Mouse (Mus musculus) limb, embryonic 14.5 days (tissue): ENCODE data around the gene Fxyd3. TPM values are rescaled to one million over a fixed set of nuclear protein-coding genes. Genes with fewer than 3 reads are reported as not detected.
A peak's percentile ranks its signal among the peaks of the same experiment; 100 is the strongest.

Experiments used
- ATAC-seq: fragments of 200-750 bp; cut with Nextera tagmentation; 2 replicates; pipeline ENCODE4 v1.8.0; 2017; ENCODE audit warnings: low read depth, moderate number of reproducible peaks, moderate TSS enrichment; ENCODE audit not compliant: low FRiP score
- DNase-seq: peaks from one replicate; pipeline ENCODE4 v3.0.0-alpha.2; 2015; ENCODE audit warnings: low spot score
- H3K27ac ChIP-seq: fragments of 300-500 bp; sonication (generic); replicated peaks from 2 replicates; pipeline ENCODE4 v1.5.1; 2014; ENCODE audit warnings: low read depth, mild to moderate bottlenecking, low read length, moderate library complexity, mixed read lengths
- H3K27me3 ChIP-seq: fragments of 300-500 bp; sonication (generic); 2 replicates; pipeline ENCODE4 v1.6.1; 2014; ENCODE audit warnings: low read length, mixed read lengths; ENCODE audit not compliant: control insufficient read depth, insufficient read depth
- H3K36me3 ChIP-seq: fragments of 300-500 bp; sonication (generic); 2 replicates; pipeline ENCODE4 v1.6.1; 2014; ENCODE audit warnings: mild to moderate bottlenecking, low read length, moderate library complexity, mixed read lengths; ENCODE audit not compliant: control insufficient read depth, insufficient read depth
- H3K4me1 ChIP-seq: fragments of 300-500 bp; sonication (generic); 2 replicates; pipeline ENCODE4 v1.6.1; 2014; ENCODE audit warnings: antibody characterized with exemption, low read length, mixed read lengths; ENCODE audit not compliant: control insufficient read depth, insufficient read depth
- H3K4me2 ChIP-seq: fragments of 300-500 bp; sonication (generic); replicated peaks from 2 replicates; pipeline ENCODE4 v1.6.1; 2014; ENCODE audit warnings: low read depth, mild to moderate bottlenecking, low read length, moderate library complexity; ENCODE audit not compliant: severe bottlenecking
- H3K4me3 ChIP-seq: fragments of 300-500 bp; sonication (generic); replicated peaks from 2 replicates; pipeline ENCODE4 v1.5.1; 2014; ENCODE audit warnings: low read length
- H3K9ac ChIP-seq: fragments of 300-500 bp; sonication (generic); 2 replicates; pipeline ENCODE4 v1.6.1; 2014; ENCODE audit warnings: mild to moderate bottlenecking, low read depth, low read length, moderate library complexity; ENCODE audit not compliant: severe bottlenecking
- H3K9me3 ChIP-seq: fragments of 300-500 bp; sonication (generic); 2 replicates; pipeline ENCODE4 v1.6.1; 2016; ENCODE audit warnings: low read length; ENCODE audit not compliant: control insufficient read depth
- POLR2A ChIP-seq: fragments of 200-500 bp; IDR thresholded peaks from 2 replicates; pipeline ENCODE4 v1.8.0; 2012; ENCODE audit warnings: inconsistent platforms, mild to moderate bottlenecking, moderate library complexity, borderline replicate concordance; ENCODE audit not compliant: insufficient read depth, insufficient read length; ENCODE audit errors: extremely low read depth
- WGBS: fragments of 180-500 bp; shearing (Covaris S2); extraction: QIAGEN DNeasy Blood & Tissue Kit; methylation state at CpG from one replicate; pipeline ENCODE4 v1.1.7; 2014; 5-methylcytosine and 5-hydroxymethylcytosine counted together
- polyA plus RNA-seq, 2 experiments: library from polyadenylated mRNA; depleted of rRNA in 1 of 2; stranded (reverse) in 1 of 2; unstranded in 1 of 2; fragments of >200 nt; fragmentation: Nextera tagmentation in 1 of 2; extraction: Ambion mirVana in 1 of 2; gene quantifications; 2 replicates each; pipeline versions ENCODE4 v1.2.1 to v1.2.3; 2012 to 2014

The Fxyd3 gene
- polyA plus RNA-seq, 2 experiments: 39.8 to 79.5 TPM

DNA sequence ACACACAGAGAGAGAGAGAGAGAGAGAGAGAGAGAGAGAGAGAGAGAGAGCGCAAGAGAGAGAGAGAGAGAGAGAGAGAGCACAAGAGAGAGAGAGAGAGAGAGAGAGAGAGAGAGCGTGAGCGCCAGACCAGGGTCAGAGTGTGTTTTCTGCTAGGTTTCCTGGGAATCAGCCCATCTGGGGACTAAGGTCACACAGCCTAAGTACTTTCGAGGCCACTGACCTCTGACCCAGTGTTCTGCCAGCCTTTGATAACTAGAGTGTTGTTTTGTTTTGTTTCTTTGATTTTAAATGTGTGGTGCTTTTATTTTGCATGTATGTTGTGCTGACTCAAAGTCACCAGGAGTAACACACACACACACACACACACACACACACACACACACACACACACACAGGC, 20.6 kb downstream of the Fxyd3 start:
- Histone ChIP-seq H3K4me3 (peak overlapping the region; percentile 34; the same call in 1 of the 2 replicates), H3K27me3 (peaks cover 29% of the 10 kb centered on the region), H3K27ac (0 out of 2 replicates have a peak overlapping the region, but pooled peaks have one; percentile 20), H3K9me3 (no peaks in the 10 kb centered on the region), H3K4me2 (peak overlapping the region; percentile 47), H3K36me3 (no peaks in the 10 kb centered on the region), H3K9ac (no peak overlapping the region), H3K4me1 (peaks cover 42% of the 10 kb centered on the region)
- no peak for TF ChIP-seq POLR2A
- no peak for ATAC-seq
- WGBS: 15% methylated on average over 3 of the region's 4 CpGs
- no peak for DNase-seq

DNA sequence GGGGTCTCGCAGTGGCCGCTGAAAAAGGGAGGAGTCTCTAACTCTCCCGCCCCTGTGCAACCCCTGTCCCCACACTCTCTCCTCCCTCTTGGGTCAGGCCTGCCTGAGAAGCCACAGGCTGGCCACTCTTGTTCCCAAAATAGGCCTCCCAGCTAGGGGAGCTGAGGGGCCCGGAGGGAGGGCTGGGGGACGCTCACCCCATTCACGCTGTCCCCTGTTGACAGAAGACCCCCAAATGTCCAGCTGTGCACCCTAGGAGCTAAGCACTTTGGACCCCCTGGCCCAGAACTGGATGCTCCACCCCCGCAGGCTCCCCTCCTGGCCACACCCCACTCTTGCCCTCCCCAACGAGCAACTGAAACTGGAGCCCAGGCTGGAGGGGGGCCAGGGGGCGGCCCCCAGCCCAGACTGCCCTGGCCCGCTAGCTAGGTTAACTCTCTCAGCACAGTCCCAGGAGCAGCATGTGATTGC, 21.1 kb downstream of the Fxyd3 start:
- peak; percentile 91 for DNase-seq
- Histone ChIP-seq H3K4me3 (peak overlapping the region; percentile 34), H3K4me2 (peak overlapping the region; percentile 47), H3K36me3 (no peaks in the 10 kb centered on the region), H3K4me1 (peaks cover 45% of the 10 kb centered on the region), H3K9ac (0 out of 2 replicates have a peak overlapping the region, but pooled peaks have one; percentile 21), H3K27ac (no peak overlapping the region; the same call in 1 of the 2 replicates), H3K9me3 (no peaks in the 10 kb centered on the region), H3K27me3 (peaks cover 33% of the 10 kb centered on the region)
- 6% methylated on average over 10 of the region's 10 CpGs for WGBS
- peak; percentile 87 for ATAC-seq
- TF ChIP-seq POLR2A: no peak

DNA sequence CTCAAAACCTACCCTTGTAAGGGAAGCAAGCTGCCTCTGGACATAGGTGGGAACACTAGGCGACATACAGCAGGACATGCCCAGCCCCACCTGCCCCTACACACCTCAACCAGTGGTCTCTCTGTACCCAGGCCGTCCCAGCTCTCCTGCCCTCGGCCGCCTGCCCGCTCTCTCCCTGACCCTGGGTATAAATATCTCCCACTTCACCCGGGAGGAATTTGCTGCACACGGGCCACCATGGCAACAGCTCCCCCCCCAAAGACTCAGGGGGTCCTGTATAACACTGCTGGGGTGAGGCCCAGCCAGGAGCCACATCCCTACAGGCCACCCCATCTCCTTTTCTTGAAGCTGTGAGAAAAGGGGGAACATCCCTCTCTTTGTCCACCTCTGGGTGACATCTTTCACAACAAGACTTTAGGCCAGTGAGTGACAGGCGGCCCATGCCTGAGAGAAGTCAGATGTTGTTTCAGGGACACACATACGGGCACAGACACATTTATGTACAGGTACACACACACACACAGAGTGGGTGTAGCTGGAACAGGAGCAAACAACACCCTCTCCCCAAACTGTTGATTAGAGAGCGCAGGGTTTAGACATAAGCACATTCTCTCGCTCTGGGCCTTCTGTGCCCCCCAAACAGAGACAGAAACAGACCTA, 21.7 kb downstream of the Fxyd3 start:
- Histone ChIP-seq H3K36me3 (no peaks in the 10 kb centered on the region), H3K9me3 (no peaks in the 10 kb centered on the region), H3K27ac (peak overlapping the region; percentile 43; the same call in 1 of the 2 replicates), H3K4me2 (peak overlapping the region; percentile 47), H3K9ac (0 out of 2 replicates have a peak overlapping the region, but pooled peaks have one; percentile 21), H3K4me3 (peak overlapping the region; percentile 34), H3K4me1 (peaks cover 51% of the 10 kb centered on the region), H3K27me3 (peaks cover 39% of the 10 kb centered on the region)
- no peak for TF ChIP-seq POLR2A
- WGBS: 55% methylated on average over 11 of the region's 11 CpGs
- no peak for DNase-seq
- no peak for ATAC-seq

DNA sequence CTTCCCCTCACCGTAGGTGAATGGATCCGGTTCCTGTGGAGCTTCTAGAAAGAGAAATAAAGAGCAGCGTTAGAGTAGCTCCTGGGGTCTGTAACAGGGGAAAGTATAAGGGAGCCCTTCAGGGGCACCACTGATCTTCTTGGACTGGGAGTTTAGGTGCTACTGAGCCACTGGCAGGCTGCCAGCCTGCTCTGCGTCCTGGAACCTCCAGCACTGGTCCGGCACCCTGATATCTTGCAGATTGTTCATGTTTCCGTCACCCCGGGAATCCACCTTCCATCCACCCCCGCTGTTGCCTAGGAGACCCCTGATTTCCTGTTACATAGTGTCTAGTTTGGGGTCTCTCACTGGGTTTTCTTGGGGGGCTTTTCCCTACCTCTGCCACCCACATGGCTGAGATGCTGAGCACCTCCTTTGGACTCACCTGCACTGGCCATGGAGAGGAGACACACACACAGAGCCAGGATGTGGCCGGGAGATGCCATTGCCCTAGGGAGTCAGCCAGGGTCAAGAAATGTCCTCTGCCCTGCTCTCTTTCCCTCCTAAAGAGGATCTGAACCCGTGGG, 22.5 kb downstream of the Fxyd3 start:
- H3K27ac ChIP-seq: no peak overlapping the region
- ATAC-seq (no peak), DNase-seq (no peak)
- WGBS: 33% methylated on average over 10 of the region's 10 CpGs
- H3K4me3 ChIP-seq: no peak overlapping the region
- H3K36me3 ChIP-seq: no peaks in the 10 kb centered on the region
- H3K27me3 ChIP-seq: peaks cover 48% of the 10 kb centered on the region
- TF ChIP-seq POLR2A: no peak
- 0 out of 2 replicates have a peak overlapping the region, but pooled peaks have one; percentile 16 for H3K4me2 ChIP-seq
- no peak overlapping the region for H3K9ac ChIP-seq
- peaks cover 58% of the 10 kb centered on the region for H3K4me1 ChIP-seq
- H3K9me3 ChIP-seq: no peaks in the 10 kb centered on the region

DNA sequence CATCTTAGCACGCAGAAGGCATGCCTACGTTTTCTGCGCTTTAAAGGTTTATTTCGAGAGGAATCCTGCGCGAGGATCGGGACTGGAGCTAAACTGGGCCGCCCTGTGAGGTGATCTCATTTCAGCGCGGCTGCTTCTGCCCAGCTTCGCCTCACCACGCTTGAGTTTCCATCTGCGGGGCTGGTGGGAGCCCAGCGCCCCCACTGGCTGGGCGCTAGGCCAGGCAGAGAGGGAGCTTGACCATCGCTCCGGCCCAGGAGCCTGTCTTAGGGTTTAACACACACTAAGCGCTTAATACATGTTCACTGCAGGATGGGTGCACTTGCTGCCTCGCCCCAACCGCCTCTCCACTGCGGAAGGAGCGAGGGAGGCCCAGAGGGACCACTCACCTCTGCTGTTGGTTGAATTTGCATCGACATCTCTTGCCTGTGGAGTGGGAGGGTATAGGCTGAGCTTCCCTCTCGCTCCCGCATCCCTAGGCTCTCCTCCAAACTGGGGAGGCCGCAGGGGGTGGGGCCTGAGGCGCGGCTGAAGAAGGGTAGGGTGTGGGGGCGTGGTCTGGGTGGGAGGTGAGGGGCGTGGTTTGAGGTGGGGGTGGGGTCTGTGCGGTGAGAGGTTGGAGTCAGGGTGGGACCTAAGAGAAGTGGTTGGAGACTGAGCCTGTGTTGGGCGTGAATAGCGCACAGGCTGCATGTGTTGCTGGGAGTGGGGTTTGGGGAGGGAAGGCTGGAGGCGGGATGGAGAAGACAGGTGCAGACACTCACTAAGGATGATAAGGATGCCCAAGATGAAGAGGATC, 23.7 kb downstream of the Fxyd3 start:
- Histone ChIP-seq H3K4me2 (peak overlapping the region; percentile 44), H3K9me3 (no peaks in the 10 kb centered on the region), H3K9ac (no peak overlapping the region), H3K27me3 (peaks cover 52% of the 10 kb centered on the region), H3K27ac (no peak overlapping the region), H3K36me3 (no peaks in the 10 kb centered on the region), H3K4me3 (peak overlapping the region; percentile 20), H3K4me1 (peaks cover 58% of the 10 kb centered on the region)
- DNase-seq: peak; percentile 36
- TF ChIP-seq POLR2A: no peak
- no peak for ATAC-seq
- WGBS: under 1% methylated on average over 34 of the region's 34 CpGs
